Mouse (Mus musculus): ENCODE results near the gene Bpifc. TPM values are rescaled to one million over a fixed set of nuclear protein-coding genes. Genes with fewer than 3 reads are reported as not detected.

Gene Bpifc
- polyA plus RNA-seq, 1 experiment = 0.38 TPM

DNA sequence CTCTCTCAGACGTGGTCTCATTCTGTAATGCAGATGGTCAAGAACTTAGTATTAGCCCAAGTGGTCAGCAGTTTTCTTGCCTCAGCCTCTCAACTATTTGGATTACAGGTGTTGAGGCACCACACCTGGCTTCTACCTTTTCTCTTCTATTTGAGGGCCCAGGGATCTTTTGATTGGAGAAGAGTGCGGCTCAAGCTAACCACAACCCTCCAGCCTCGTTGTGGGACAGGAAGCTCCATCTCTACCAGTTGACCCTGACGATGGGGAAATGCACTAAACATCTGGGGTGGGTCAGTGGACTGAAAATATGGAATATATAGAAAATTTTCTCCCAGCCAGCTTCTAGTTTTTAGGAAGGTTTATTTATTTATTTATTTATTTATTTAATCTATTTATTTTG is 19.3 kb downstream of the Bpifc start:
- no peaks in the 10 kb centered on the region for H3K27me3 ChIP-seq (ENCODE audit: control insufficient read depth, insufficient read depth, low read length)
- no peaks in the 10 kb centered on the region for H3K36me3 ChIP-seq (ENCODE audit: control insufficient read depth, insufficient read depth, low read length)
- no peak overlapping the region for H3K27ac ChIP-seq (ENCODE audit: control insufficient read depth, insufficient read depth, low read depth, low read length)
- TF ChIP-seq POLR2A (IDR thresholded peaks at IDR 0.05; ENCODE audit: control insufficient read depth, low read depth, low read length) (no peak), CTCF (IDR thresholded peaks at IDR 0.05; ENCODE audit: control insufficient read depth, insufficient read depth, insufficient replicate concordance, low read depth, low read length) (no peak)
- H3K4me3 ChIP-seq (ENCODE audit: control insufficient read depth, low read depth, low read length) = no peak overlapping the region
- H3K4me1 ChIP-seq (ENCODE audit: control insufficient read depth, insufficient read depth, low read length) = no peaks in the 10 kb centered on the region

DNA sequence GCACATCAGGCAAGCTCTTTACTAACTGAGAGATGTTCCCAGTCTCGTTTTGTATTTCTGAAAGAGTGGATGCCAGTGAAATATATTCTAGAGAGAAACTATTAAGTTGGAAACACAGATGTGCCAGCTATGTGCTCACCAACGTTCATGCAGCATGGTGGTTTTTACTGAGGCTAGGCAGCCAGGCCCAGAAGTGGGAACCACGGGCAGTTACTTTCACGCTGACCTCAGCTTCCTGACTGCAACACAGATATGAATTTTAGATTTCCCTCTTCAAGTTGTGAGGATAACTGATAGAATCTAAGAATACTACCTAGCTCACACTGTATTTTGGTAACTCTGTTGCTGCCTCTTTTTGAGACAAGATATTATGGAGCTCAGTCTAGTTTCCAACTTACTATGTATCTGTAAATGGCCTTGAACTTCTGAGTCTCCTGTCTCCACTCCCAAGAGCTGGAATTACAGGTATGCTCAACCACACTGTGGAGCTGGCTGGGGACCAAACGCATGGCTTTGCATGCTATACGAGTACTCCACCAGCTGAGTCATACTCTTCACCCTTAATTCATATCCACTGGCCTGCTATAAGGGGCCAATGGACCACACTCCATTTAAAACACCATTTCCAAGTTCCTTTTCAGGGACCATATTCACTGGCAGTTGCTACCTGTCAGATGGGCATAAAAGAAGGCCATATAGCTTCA is 22.1 kb downstream of the Bpifc start:
- no peaks in the 10 kb centered on the region for H3K36me3 ChIP-seq (ENCODE audit: control insufficient read depth, insufficient read depth, low read length)
- TF ChIP-seq POLR2A (IDR thresholded peaks at IDR 0.05; ENCODE audit: control insufficient read depth, low read depth, low read length) (no peak), CTCF (IDR thresholded peaks at IDR 0.05; ENCODE audit: control insufficient read depth, insufficient read depth, insufficient replicate concordance, low read depth, low read length) (no peak)
- no peaks in the 10 kb centered on the region for H3K4me1 ChIP-seq (ENCODE audit: control insufficient read depth, insufficient read depth, low read length)
- no peaks in the 10 kb centered on the region for H3K27me3 ChIP-seq (ENCODE audit: control insufficient read depth, insufficient read depth, low read length)
- no peak overlapping the region for H3K27ac ChIP-seq (ENCODE audit: control insufficient read depth, insufficient read depth, low read depth, low read length)
- no peak overlapping the region for H3K4me3 ChIP-seq (ENCODE audit: control insufficient read depth, low read depth, low read length)

GRCm38 (mm10) chr10:85972915-85973314 is 38.8 kb downstream of the Bpifc start:
- H3K27ac ChIP-seq (ENCODE audit: control insufficient read depth, insufficient read depth, low read depth, low read length) = no peak overlapping the region
- H3K4me1 ChIP-seq (ENCODE audit: control insufficient read depth, insufficient read depth, low read length) = no peaks in the 10 kb centered on the region; the same call in 1 of the 2 replicates
- no peak for TF ChIP-seq CTCF (IDR thresholded peaks at IDR 0.05; ENCODE audit: control insufficient read depth, insufficient read depth, insufficient replicate concordance, low read depth, low read length)
- no peak for TF ChIP-seq POLR2A (IDR thresholded peaks at IDR 0.05; ENCODE audit: control insufficient read depth, low read depth, low read length)
- H3K27me3 ChIP-seq (ENCODE audit: control insufficient read depth, insufficient read depth, low read length) = no peaks in the 10 kb centered on the region
- H3K4me3 ChIP-seq (ENCODE audit: control insufficient read depth, low read depth, low read length) = no peak overlapping the region
- no peaks in the 10 kb centered on the region for H3K36me3 ChIP-seq (ENCODE audit: control insufficient read depth, insufficient read depth, low read length)

DNA sequence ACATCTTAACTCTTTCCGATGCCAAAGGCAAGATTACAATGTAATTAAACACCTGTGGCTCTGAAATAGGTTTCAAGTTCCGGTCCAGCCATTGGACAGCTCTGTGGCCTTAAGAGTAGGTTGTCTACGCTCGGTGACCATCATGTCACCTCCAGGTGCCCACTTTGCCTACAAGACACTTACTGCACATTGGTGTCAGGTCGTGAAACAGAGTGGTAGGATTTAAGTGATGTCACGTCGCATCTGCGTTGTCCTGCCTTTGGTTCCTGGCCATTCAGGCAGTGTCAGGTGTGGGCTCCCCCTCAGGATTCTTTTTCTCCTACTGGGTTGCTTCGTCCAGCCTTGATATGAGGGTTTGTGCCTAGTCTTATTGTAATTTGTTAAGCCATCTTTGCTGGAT is 39.9 kb downstream of the Bpifc start:
- no peak overlapping the region for H3K27ac ChIP-seq (ENCODE audit: control insufficient read depth, insufficient read depth, low read depth, low read length)
- TF ChIP-seq POLR2A (IDR thresholded peaks at IDR 0.05; ENCODE audit: control insufficient read depth, low read depth, low read length) (no peak), CTCF (IDR thresholded peaks at IDR 0.05; ENCODE audit: control insufficient read depth, insufficient read depth, insufficient replicate concordance, low read depth, low read length) (no peak)
- H3K36me3 ChIP-seq (ENCODE audit: control insufficient read depth, insufficient read depth, low read length) = no peaks in the 10 kb centered on the region
- H3K4me1 ChIP-seq (ENCODE audit: control insufficient read depth, insufficient read depth, low read length) = no peaks in the 10 kb centered on the region; the same call in 1 of the 2 replicates
- H3K4me3 ChIP-seq (ENCODE audit: control insufficient read depth, low read depth, low read length) = no peak overlapping the region
- H3K27me3 ChIP-seq (ENCODE audit: control insufficient read depth, insufficient read depth, low read length) = no peaks in the 10 kb centered on the region

DNA sequence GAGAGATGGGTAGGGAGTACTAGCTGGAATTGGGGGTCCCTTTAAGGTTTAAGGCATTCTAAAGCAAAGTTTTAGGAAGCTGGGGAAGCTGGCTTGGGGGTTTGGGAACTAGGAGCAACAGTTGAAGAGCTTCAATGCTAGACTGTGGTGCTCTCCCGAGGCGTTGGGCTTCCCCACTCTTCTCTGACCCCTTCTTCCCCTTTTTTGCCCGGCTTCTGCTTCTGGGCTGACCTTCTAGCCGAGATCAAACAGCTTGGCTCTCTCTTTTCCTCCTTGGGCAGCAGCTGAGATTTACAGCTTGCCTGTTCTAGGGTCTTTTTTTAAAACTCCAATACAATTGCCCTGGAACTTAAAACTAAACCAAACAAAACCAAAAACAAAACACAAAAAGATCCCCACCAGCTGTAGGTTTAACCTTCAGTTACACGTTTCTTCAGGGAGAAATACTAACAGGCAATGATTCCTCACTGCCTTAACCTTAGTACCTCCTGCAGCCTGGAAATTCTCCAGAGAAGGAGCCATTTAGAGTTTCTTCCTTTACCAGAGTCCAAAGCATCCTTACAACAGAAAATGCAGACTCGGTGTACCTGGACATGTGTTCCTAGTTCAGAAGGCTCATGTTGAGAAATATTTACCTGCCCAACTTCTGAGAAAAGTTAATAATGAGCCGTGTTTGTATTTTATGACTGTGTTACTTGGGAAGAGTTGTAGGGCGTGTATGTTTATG is 41.6 kb downstream of the Bpifc start:
- H3K27me3 ChIP-seq (ENCODE audit: control insufficient read depth, insufficient read depth, low read length) = no peaks in the 10 kb centered on the region
- no peaks in the 10 kb centered on the region; the same call in 1 of the 2 replicates for H3K4me1 ChIP-seq (ENCODE audit: control insufficient read depth, insufficient read depth, low read length)
- H3K36me3 ChIP-seq (ENCODE audit: control insufficient read depth, insufficient read depth, low read length) = no peaks in the 10 kb centered on the region
- TF ChIP-seq POLR2A (IDR thresholded peaks at IDR 0.05; ENCODE audit: control insufficient read depth, low read depth, low read length) = no peak
- no peak for TF ChIP-seq CTCF (IDR thresholded peaks at IDR 0.05; ENCODE audit: control insufficient read depth, insufficient read depth, insufficient replicate concordance, low read depth, low read length)
- H3K27ac ChIP-seq (ENCODE audit: control insufficient read depth, insufficient read depth, low read depth, low read length) = no peak overlapping the region
- no peak overlapping the region for H3K4me3 ChIP-seq (ENCODE audit: control insufficient read depth, low read depth, low read length)

GRCm38 (mm10) chr10:85968731-85969130 is 43.0 kb downstream of the Bpifc start:
- TF ChIP-seq CTCF (IDR thresholded peaks at IDR 0.05; ENCODE audit: control insufficient read depth, insufficient read depth, insufficient replicate concordance, low read depth, low read length) = no peak
- TF ChIP-seq POLR2A (IDR thresholded peaks at IDR 0.05; ENCODE audit: control insufficient read depth, low read depth, low read length) = no peak
- H3K27ac ChIP-seq (ENCODE audit: control insufficient read depth, insufficient read depth, low read depth, low read length) = no peak overlapping the region
- H3K4me1 ChIP-seq (ENCODE audit: control insufficient read depth, insufficient read depth, low read length) = no peaks in the 10 kb centered on the region; the same call in 1 of the 2 replicates
- H3K27me3 ChIP-seq (ENCODE audit: control insufficient read depth, insufficient read depth, low read length) = no peaks in the 10 kb centered on the region
- H3K4me3 ChIP-seq (ENCODE audit: control insufficient read depth, low read depth, low read length) = no peak overlapping the region
- H3K36me3 ChIP-seq (ENCODE audit: control insufficient read depth, insufficient read depth, low read length) = no peaks in the 10 kb centered on the region

GRCm38 (mm10) chr10:85968157-85968634 is 43.5 kb downstream of the Bpifc start:
- no peak for TF ChIP-seq POLR2A (IDR thresholded peaks at IDR 0.05; ENCODE audit: control insufficient read depth, low read depth, low read length)
- TF ChIP-seq CTCF (IDR thresholded peaks at IDR 0.05; ENCODE audit: control insufficient read depth, insufficient read depth, insufficient replicate concordance, low read depth, low read length) = peak; percentile 49; the same call in 1 of the 2 replicates
- H3K36me3 ChIP-seq (ENCODE audit: control insufficient read depth, insufficient read depth, low read length) = no peaks in the 10 kb centered on the region
- H3K27me3 ChIP-seq (ENCODE audit: control insufficient read depth, insufficient read depth, low read length) = no peaks in the 10 kb centered on the region
- H3K4me3 ChIP-seq (ENCODE audit: control insufficient read depth, low read depth, low read length) = no peak overlapping the region
- no peaks in the 10 kb centered on the region; the same call in 1 of the 2 replicates for H3K4me1 ChIP-seq (ENCODE audit: control insufficient read depth, insufficient read depth, low read length)
- no peak overlapping the region for H3K27ac ChIP-seq (ENCODE audit: control insufficient read depth, insufficient read depth, low read depth, low read length)
